Mouse (Mus musculus) heart, embryonic 11.5 days (tissue): ENCODE results near the gene Ptprr. TPM values are rescaled to one million over a fixed set of nuclear protein-coding genes. Genes with fewer than 3 reads are reported as not detected.

Experiments used
- ATAC-seq: fragments of 200-750 bp; cut with Nextera tagmentation; replicated peaks from 2 replicates; pipeline ENCODE4 v1.8.0; 2017; ENCODE audit warnings: moderate library complexity; ENCODE audit not compliant: insufficient number of reproducible peaks, low FRiP score, low TSS enrichment
- H3K27ac ChIP-seq: fragments of 300-500 bp; sonication (generic); 2 replicates; pipeline ENCODE4 v1.5.1; 2014; ENCODE audit warnings: mild to moderate bottlenecking, low read depth, low read length
- H3K27me3 ChIP-seq: fragments of 300-500 bp; sonication (generic); 2 replicates; pipeline ENCODE4 v1.6.1; 2014; ENCODE audit warnings: mild to moderate bottlenecking, low read length, mixed read lengths; ENCODE audit not compliant: control insufficient read depth, insufficient read depth
- H3K36me3 ChIP-seq: fragments of 300-500 bp; sonication (generic); 2 replicates; pipeline ENCODE4 v1.6.1; 2014; ENCODE audit warnings: mild to moderate bottlenecking, low read length, moderate library complexity, mixed read lengths; ENCODE audit not compliant: control insufficient read depth, insufficient read depth
- H3K4me1 ChIP-seq: fragments of 300-500 bp; sonication (generic); 2 replicates; pipeline ENCODE4 v1.6.1; 2014; ENCODE audit warnings: low read length; ENCODE audit not compliant: control insufficient read depth, insufficient read depth
- H3K4me2 ChIP-seq: fragments of 300-500 bp; sonication (generic); 2 replicates; pipeline ENCODE4 v1.6.1; 2014; ENCODE audit warnings: mild to moderate bottlenecking, moderate library complexity
- H3K4me3 ChIP-seq: fragments of 300-500 bp; sonication (generic); 2 replicates; pipeline ENCODE4 v1.5.1; 2014; ENCODE audit warnings: low read depth, low read length
- H3K9ac ChIP-seq: fragments of 300-500 bp; sonication (generic); 2 replicates; pipeline ENCODE4 v1.6.1; 2014; ENCODE audit warnings: mild to moderate bottlenecking, low read depth, low read length, moderate library complexity
- H3K9me3 ChIP-seq: fragments of 300-500 bp; sonication (generic); replicated peaks from 2 replicates; pipeline ENCODE4 v1.6.1; 2016; ENCODE audit warnings: low read length; ENCODE audit not compliant: control insufficient read depth
- WGBS: fragments of 180-500 bp; shearing (Covaris S2); extraction: QIAGEN DNeasy Blood & Tissue Kit; methylation state at CpG from one replicate; pipeline ENCODE4 v1.1.7; 2014; ENCODE audit not compliant: insufficient replicate concordance; 5-methylcytosine and 5-hydroxymethylcytosine counted together
- polyA plus RNA-seq: library from polyadenylated mRNA; unstranded; fragments of >200 nt; fragmentation: Nextera tagmentation; extraction: Ambion mirVana; gene quantifications from 2 replicates; pipeline ENCODE4 v1.2.1, GENCODE M21; 2014

Gene Ptprr
- polyA plus RNA-seq, 1 experiment from 2014 or later, result 0.63 TPM

DNA sequence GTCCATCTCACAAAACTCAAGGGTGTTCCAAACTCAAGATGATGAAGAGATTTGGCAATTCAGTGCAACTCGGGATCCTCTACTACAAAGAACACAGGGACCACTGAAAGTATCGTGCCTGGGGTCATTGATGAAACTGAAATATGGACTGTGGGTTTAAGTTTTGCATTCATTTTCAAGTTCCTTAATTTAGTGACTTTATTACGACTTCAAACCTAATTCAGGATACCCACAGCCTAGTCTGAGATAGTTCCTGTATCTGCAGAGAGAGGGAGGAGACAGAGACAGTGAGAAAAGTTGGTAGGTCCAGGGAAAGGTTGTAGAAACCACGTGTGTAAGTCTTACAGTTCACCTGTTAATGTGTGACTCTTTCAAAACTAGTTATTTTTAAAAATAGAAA is 272.5 kb downstream of the Ptprr start:
- Histone ChIP-seq H3K27ac (no peak overlapping the region), H3K27me3 (no peaks in the 10 kb centered on the region)
- ATAC-seq, result no peak

DNA sequence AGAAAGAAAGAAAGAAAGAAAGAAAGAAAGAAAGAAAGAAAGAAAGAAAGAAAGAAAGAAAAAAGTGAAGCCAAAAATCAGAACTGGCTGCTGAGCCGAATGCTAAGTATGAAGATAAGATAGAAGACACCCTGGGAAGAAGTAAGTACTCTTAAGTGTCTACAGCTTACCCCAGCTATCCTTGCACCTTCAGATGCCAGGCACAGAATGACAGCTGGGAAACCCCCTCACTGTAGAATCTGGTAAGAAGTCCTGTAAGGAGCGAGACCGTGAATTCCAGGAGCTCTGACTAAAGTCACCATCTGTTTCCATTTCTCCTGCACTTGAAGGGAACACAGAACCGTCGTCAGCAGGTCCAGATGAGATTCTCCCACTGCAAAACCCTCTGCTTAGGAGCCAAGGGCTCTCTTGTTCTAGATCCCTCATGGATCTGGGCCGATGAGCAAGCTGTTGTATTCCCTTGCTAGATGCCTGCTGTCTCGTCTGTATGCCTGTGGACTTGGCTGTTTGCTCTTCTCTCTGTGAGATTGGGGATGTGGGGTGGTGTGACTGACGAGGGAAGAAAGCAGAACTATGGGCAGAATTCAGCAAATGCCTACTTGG is 273.2 kb downstream of the Ptprr start:
- no peaks in the 10 kb centered on the region for H3K36me3 ChIP-seq
- 29% methylated on average over 8 of the region's 8 CpGs for WGBS
- H3K4me2 ChIP-seq, result no peak overlapping the region
- H3K4me3 ChIP-seq, result no peak overlapping the region
- H3K4me1 ChIP-seq, result peaks cover 7% of the 10 kb centered on the region
- H3K27ac ChIP-seq, result no peak overlapping the region
- no peaks in the 10 kb centered on the region for H3K27me3 ChIP-seq
- H3K9me3 ChIP-seq, result no peaks in the 10 kb centered on the region
- H3K9ac ChIP-seq, result no peak overlapping the region
- ATAC-seq, result no peak

More for the DNA sequence above, 272.5 kb downstream of the Ptprr start:
- Histone ChIP-seq H3K36me3 (no peaks in the 10 kb centered on the region), H3K9me3 (no peaks in the 10 kb centered on the region), H3K4me2 (no peak overlapping the region), H3K4me3 (no peak overlapping the region), H3K4me1 (peaks cover 7% of the 10 kb centered on the region), H3K9ac (no peak overlapping the region)
- WGBS, result 74% methylated on average over 4 of the region's 4 CpGs

DNA sequence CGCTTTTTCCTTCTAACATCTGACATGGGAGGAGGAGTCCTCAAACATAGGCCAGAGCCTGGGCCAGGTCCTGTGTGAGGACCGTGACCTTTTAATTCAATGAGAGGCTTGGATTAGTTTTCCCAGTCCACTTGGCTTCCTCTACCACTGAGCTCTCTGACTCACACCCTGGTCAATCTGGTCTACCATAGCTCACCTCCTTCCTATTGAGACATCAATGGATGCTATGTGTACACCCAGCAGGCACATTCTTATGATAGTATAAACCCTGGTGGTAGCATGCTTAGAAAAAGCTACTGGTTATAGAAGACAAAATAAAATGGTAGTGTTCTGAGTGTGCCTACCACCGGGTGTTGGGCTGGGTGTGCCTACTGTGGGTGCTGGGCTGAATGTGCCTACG is 278.4 kb downstream of the Ptprr start:
- no peak overlapping the region for H3K9ac ChIP-seq
- no peaks in the 10 kb centered on the region for H3K36me3 ChIP-seq
- H3K27ac ChIP-seq, result no peak overlapping the region
- peaks cover 5% of the 10 kb centered on the region; the same call in 1 of the 2 replicates for H3K27me3 ChIP-seq
- no peak for ATAC-seq
- H3K9me3 ChIP-seq, result no peaks in the 10 kb centered on the region
- no peak overlapping the region for H3K4me3 ChIP-seq
- WGBS, result 82% methylated on average over 4 of the region's 4 CpGs
- H3K4me1 ChIP-seq, result peaks cover 4% of the 10 kb centered on the region
- no peak overlapping the region for H3K4me2 ChIP-seq

DNA sequence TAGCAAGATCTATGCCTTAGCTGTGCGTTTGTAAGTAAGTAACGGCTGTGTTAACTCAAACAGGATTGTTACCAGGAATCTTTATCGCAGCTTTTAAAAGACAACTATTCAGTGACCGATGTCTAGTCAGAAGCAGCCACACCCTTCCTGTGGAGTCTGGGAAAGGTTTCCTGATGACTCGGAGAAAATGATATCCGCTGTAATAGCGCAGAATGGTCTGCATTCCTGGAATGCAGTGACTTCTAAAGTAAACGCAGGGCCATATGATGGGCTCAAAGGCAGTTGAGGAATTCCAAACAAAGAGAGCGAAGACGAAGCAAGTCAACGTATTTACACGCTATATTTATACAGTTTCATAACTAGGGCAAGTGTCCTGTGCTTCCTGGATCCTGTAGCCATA is 279.8 kb downstream of the Ptprr start:
- no peaks in the 10 kb centered on the region for H3K36me3 ChIP-seq
- no peak overlapping the region for H3K4me2 ChIP-seq
- WGBS, result 47% methylated on average over 12 of the region's 12 CpGs
- peaks cover 10% of the 10 kb centered on the region for H3K27me3 ChIP-seq
- no peak overlapping the region for H3K4me3 ChIP-seq
- ATAC-seq, result no peak
- H3K9me3 ChIP-seq, result no peaks in the 10 kb centered on the region
- peaks cover 7% of the 10 kb centered on the region for H3K4me1 ChIP-seq
- no peak overlapping the region for H3K27ac ChIP-seq
- no peak overlapping the region for H3K9ac ChIP-seq

- Histone ChIP-seq H3K4me1 (peaks cover 7% of the 10 kb centered on the region), H3K27me3 (peaks cover 10% of the 10 kb centered on the region), H3K4me2 (peak overlapping the region; percentile 82), H3K27ac (no peak overlapping the region), H3K9me3 (no peaks in the 10 kb centered on the region), H3K36me3 (no peaks in the 10 kb centered on the region), H3K4me3 (peak overlapping the region; percentile 51), H3K9ac (peak overlapping the region; percentile 64; the same call in 1 of the 2 replicates)
- ATAC-seq, result no peak
- WGBS, result 7% methylated on average over 6 of the region's 7 CpGs
Observed at GRCm38 (mm10) chr10:116300824-116301223, 282.8 kb downstream of the Ptprr start.

DNA sequence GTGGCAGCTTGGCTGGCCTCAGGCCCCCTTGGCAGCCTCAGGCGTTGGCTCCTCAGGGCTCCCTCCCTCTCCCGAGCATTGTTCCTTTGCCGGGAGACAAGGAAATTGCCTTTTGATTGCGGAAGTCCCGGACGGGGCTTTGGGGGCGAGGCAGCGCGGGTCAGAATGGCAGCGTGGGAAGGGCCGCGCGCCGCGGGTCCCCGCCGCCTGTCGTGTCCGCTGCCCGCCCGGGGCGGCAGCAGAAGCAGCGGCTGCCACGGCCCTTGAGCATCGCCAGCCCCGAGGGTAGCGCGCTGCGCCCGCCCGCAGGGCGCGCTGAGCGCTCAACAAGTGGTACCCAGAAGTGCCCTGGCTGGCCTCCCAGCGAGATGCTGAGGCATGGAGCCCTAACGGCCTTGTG is 283.2 kb downstream of the Ptprr start:
- H3K4me2 ChIP-seq, result peak overlapping the region; percentile 82
- H3K4me1 ChIP-seq, result peaks cover 7% of the 10 kb centered on the region
- ATAC-seq, result no peak; the same call in 1 of the 2 replicates
- no peaks in the 10 kb centered on the region for H3K9me3 ChIP-seq
- H3K9ac ChIP-seq, result peak overlapping the region; percentile 64
- peak overlapping the region; percentile 46; the same call in 1 of the 2 replicates for H3K27ac ChIP-seq
- peak overlapping the region; percentile 51 for H3K4me3 ChIP-seq
- no peaks in the 10 kb centered on the region for H3K36me3 ChIP-seq
- H3K27me3 ChIP-seq, result peaks cover 10% of the 10 kb centered on the region
- under 1% methylated on average over 34 of the region's 36 CpGs for WGBS

DNA sequence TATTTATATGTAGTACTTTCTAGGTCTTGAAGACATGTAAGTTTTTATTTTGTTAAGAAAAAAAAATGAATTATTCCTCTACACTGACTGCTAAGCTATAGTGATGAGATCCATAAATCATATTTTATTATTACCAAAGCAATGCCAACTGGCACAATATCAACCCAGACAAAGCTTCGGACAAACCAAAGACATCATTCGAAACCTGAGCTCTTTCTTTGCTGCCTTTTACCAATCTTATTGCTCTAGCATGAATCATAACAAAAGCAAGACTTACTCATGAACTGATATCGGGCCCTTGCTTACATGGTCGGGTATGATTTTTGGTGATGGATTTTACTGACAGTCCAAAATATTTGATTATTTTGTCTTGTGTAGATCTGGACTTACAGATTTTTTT is 286.3 kb downstream of the Ptprr start:
- H3K4me1 ChIP-seq, result peaks cover 7% of the 10 kb centered on the region
- ATAC-seq, result no peak
- H3K9ac ChIP-seq, result no peak overlapping the region
- 83% methylated on average over 4 of the region's 4 CpGs for WGBS
- no peaks in the 10 kb centered on the region for H3K9me3 ChIP-seq
- H3K4me3 ChIP-seq, result no peak overlapping the region
- peaks cover 10% of the 10 kb centered on the region for H3K27me3 ChIP-seq
- no peaks in the 10 kb centered on the region for H3K36me3 ChIP-seq
- no peak overlapping the region for H3K27ac ChIP-seq
- H3K4me2 ChIP-seq, result no peak overlapping the region

DNA sequence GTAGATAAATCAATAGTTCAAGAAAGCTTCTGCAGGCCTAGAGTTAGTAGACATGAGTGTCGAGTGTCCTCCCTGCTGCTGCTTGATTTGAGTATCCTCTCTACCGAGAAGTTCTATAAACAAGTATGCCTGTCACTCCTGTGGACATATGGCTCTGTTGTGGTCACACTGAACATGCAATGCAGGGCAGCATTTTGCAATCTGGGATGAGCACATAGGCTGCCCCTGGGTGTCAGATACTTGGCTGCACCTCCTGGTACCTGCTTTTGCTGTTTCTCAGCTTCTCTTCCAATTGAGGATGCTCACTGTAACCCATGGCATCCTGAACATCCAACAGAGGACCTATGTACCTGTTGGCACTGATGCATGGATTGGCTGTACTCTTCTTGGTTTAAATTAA is 291.4 kb downstream of the Ptprr start:
- H3K27me3 ChIP-seq, result no peaks in the 10 kb centered on the region
- no peak overlapping the region for H3K4me3 ChIP-seq
- H3K36me3 ChIP-seq, result no peaks in the 10 kb centered on the region
- H3K9ac ChIP-seq, result no peak overlapping the region
- WGBS, result 80% methylated on average over 2 of the region's 2 CpGs
- no peaks in the 10 kb centered on the region for H3K9me3 ChIP-seq
- H3K27ac ChIP-seq, result no peak overlapping the region
- H3K4me2 ChIP-seq, result no peak overlapping the region
- ATAC-seq, result no peak
- H3K4me1 ChIP-seq, result peaks cover 6% of the 10 kb centered on the region

- 28% methylated on average over 11 of the region's 11 CpGs for WGBS
- no peak overlapping the region for H3K4me2 ChIP-seq
Observed at GRCm38 (mm10) chr10:116310516-116311210, 292.6 kb downstream of the Ptprr start.

More at GRCm38 (mm10) chr10:116310516-116311210, 292.6 kb downstream of the Ptprr start:
- H3K4me1 ChIP-seq, result peaks cover 6% of the 10 kb centered on the region
- no peak for ATAC-seq
- no peak overlapping the region for H3K4me3 ChIP-seq
- no peaks in the 10 kb centered on the region for H3K27me3 ChIP-seq
- no peak overlapping the region for H3K27ac ChIP-seq
- no peaks in the 10 kb centered on the region for H3K9me3 ChIP-seq
- H3K9ac ChIP-seq, result no peak overlapping the region
- H3K36me3 ChIP-seq, result no peaks in the 10 kb centered on the region
